Mouse (Mus musculus) heart, postnatal 14 days (tissue): ENCODE data around the gene Gm10722. TPM values are rescaled to one million over a fixed set of nuclear protein-coding genes. Genes with fewer than 3 reads are reported as not detected.
A peak's percentile ranks its signal among the peaks of the same experiment; 100 is the strongest.
"Not testable (repeated sequence)": the region's sequence is repeated elsewhere in the genome, so short reads cannot be mapped to it uniquely, and the experiment has no call there.

Source experiments
- DNase-seq, 2 experiments: peaks; one replicate each; pipeline ENCODE4 v3.0.0; 2021 to 2022
- intact Hi-C: fragments of 180-260 bp; cut with DNase I; formaldehyde crosslinking; loops from one replicate; pipeline ENCODE4 v1.15.1; 2025
- microRNA-seq, 2 experiments: library from miRNA; unstranded; fragments of <30 nt; microRNA quantifications; one replicate each; pipeline ENCODE4 v1.2.0; 2021 to 2022
- total RNA-seq, 2 experiments: library from RNA; stranded (reverse); gene quantifications; 2 replicates each; pipeline ENCODE4 v1.2.3; 2021

The Gm10722 gene
- total RNA-seq, 2 experiments from 2014 or later: not detected

- intact Hi-C loops: not testable (repeated sequence)
- DNase-seq: peak; percentile 23 to 47
Observed at GRCm38 (mm10) chr9:3024912-3025467, 24.3 kb downstream of the Gm10722 start, which contains the start of gene Gm10717. Gene Gm10717, plus strand, starts transcription at chr9:3025417.

GRCm38 (mm10) chr9:3025653-3026052 is 24.9 kb downstream of the Gm10722 start:
- intact Hi-C loops: not testable (repeated sequence)
- DNase-seq: peak; percentile 60 to 62

GRCm38 (mm10) chr9:3026136-3026535 is 25.4 kb downstream of the Gm10722 start:
- intact Hi-C loops: not testable (repeated sequence)

GRCm38 (mm10) chr9:3026741-3027140 is 26.0 kb downstream of the Gm10722 start:
- intact Hi-C loops: not testable (repeated sequence)

More at GRCm38 (mm10) chr9:3026136-3026535, 25.4 kb downstream of the Gm10722 start:
- not testable (repeated sequence) for DNase-seq

GRCm38 (mm10) chr9:3027200-3027599 is 26.5 kb downstream of the Gm10722 start:
- intact Hi-C loops, DNase-seq: not testable (repeated sequence)

More at GRCm38 (mm10) chr9:3026741-3027140, 26.0 kb downstream of the Gm10722 start:
- not testable (repeated sequence) for DNase-seq

- intact Hi-C loops: not testable (repeated sequence)
- DNase-seq: peak in 1 of 2 experiments; percentile 11
Observed at GRCm38 (mm10) chr9:3029276-3030000, 28.7 kb downstream of the Gm10722 start.

GRCm38 (mm10) chr9:3030677-3031318 is 30.1 kb downstream of the Gm10722 start:
- intact Hi-C loops, DNase-seq: not testable (repeated sequence)

- DNase-seq, intact Hi-C loops: not testable (repeated sequence)
Observed at GRCm38 (mm10) chr9:3034299-3034698, 33.6 kb downstream of the Gm10722 start, which contains the start of gene Gm17535. Gene Gm17535, plus strand, starts transcription at chr9:3034599.

- intact Hi-C loops: not testable (repeated sequence)
Observed at GRCm38 (mm10) chr9:3036577-3036976, 35.9 kb downstream of the Gm10722 start, which contains the start of gene Gm10715. Gene Gm10715, plus strand, starts transcription at chr9:3036877.

GRCm38 (mm10) chr9:3038161-3038560 is 37.4 kb downstream of the Gm10722 start:
- intact Hi-C loops, DNase-seq: not testable (repeated sequence)

More at GRCm38 (mm10) chr9:3036577-3036976, 35.9 kb downstream of the Gm10722 start, which contains the start of gene Gm10715:
- not testable (repeated sequence) for DNase-seq

Small RNA genes lying within 50 kb of the gene (microRNA-seq; reads per million reads assigned to microRNA genes)
- gene Mir101c: 0 reads per million in 2 experiments

Other genes with a start within 250 kb of the Gm10722 start
- gene Gm11168, start 2.4 kb downstream of the Gm10722 start, total RNA-seq: not detected
- gene Gm10721, start 12.2 kb downstream of the Gm10722 start, total RNA-seq: not detected
- not detected for gene Gm10720, start 14.7 kb downstream of the Gm10722 start, total RNA-seq
- gene Gm10719, start 16.5 kb downstream of the Gm10722 start, total RNA-seq: not detected
- under 1 TPM; 0.41 to 0.55 TPM for gene Gm10718, start 22.6 kb downstream of the Gm10722 start, total RNA-seq
- gene Gm10717, start 24.5 kb downstream of the Gm10722 start, total RNA-seq: not detected
- not detected for gene Gm17535, start 33.7 kb downstream of the Gm10722 start, total RNA-seq
- not detected for gene Gm10715, start 36.0 kb downstream of the Gm10722 start, total RNA-seq